Mouse (Mus musculus): ENCODE measurements around the gene Lsm11. TPM values are rescaled to one million over a fixed set of nuclear protein-coding genes. Genes with fewer than 3 reads are reported as not detected.
A peak's percentile ranks its signal among the peaks of the same experiment; 100 is the strongest.

Gene Lsm11
- total RNA-seq, 2 experiments from 2014 or later, result 3.6 to 4.3 TPM

DNA sequence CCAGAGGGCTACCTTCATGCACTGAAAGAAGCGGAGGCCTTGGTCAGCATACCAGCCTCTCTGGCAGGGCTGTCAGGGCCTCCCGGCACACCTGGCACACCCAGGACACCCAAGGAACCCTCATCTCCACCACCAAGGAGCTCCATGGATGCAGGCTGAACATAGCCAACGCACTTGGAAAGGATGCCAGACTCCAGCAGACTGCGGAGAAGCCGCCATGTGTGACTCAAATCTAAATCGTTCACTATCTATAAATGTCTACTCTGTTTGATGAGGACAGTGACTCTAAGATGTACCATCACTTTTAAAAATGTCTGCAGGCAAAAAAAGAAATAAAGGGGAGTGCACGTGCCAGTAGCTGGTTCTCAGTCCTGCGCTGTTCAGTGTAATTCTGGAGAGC, 7.3 kb downstream of the Lsm11 start:
- DNase-seq (ENCODE audit: low spot score), result no peak
- intact Hi-C loops (cut with DNase I), result no loop called here

DNA sequence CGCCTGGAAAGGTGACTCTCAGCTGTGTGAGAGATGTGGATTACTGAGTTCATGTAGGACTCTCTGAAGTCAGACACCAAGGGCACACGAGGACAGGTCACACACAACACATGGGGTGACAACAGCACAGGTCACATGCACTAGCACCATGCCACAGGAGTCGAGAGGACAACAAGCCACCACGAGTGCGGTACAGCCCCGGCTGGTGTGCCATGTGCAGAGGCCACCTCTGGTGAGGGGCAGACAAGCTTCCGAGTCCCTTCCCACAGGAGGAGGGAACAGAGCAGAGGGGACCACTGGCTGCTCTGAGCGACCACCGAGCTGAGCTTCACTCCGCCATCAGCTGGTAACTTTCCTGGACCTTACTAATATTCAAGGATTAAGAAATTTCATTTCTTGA, 12.0 kb downstream of the Lsm11 start:
- no peak for DNase-seq (ENCODE audit: low spot score)
- intact Hi-C loops (cut with DNase I), result no loop called here

DNA sequence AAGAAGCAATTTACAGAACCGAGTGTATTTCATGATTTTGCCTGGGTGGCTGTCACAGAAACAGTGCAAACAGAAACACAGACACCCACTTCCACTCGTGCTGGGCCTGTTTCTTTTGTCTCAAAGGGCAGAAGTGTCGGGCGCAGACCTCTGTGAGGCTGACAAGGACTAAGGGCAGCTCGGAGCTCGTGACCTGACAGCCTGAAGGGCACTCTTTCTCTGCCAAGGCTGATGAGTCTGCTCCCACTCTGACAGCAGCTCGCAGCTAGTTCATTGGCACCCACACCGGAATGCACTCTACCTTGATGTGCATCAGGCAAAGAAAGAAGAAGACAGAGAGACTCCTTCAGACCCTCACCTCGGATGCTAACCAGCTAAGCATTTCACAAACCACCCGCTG, 15.2 kb downstream of the Lsm11 start:
- intact Hi-C loops (cut with DNase I), result loop anchor here (5.0 kb wide), 1 partner anchor 1342 kb away; no protein-coding TSS in a partner anchor
- no peak for DNase-seq (ENCODE audit: low spot score)

GRCm38 (mm10) chr11:45927456-45927855, 17.3 kb downstream of the Lsm11 start:
- intact Hi-C loops (cut with DNase I), result loop anchor here (5.0 kb wide), 1 partner anchor 1340 kb away; no protein-coding TSS in a partner anchor
- DNase-seq (ENCODE audit: low spot score), result no peak

GRCm38 (mm10) chr11:45926640-45927082, 18.1 kb downstream of the Lsm11 start:
- peak; percentile 43 for DNase-seq (ENCODE audit: low spot score)
- intact Hi-C loops (cut with DNase I), result loop anchor here (5.0 kb wide), 1 partner anchor 1339 kb away; no protein-coding TSS in a partner anchor

DNA sequence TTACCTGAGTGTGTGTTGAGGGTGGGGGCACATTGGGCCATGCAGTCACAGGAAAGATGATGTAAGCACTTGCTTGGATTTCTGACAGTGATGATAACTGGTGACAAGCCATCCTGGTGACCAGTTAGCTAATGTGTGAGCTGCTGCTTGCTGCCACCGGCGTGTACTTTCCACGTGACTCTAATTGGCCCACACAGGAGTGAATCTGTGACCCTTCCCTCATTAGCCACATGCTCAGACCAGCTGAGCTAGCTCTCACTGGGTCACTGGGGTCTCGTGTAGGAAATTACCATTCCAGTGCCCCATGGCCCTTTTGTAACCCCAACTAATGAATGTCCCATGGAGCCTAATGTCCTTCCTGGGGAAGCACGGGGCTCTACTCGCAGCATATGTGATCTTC, 19.3 kb downstream of the Lsm11 start:
- intact Hi-C loops (cut with DNase I), result loop anchor here (5.0 kb wide), 1 partner anchor 1338 kb away; no protein-coding TSS in a partner anchor
- no peak for DNase-seq (ENCODE audit: low spot score)

DNA sequence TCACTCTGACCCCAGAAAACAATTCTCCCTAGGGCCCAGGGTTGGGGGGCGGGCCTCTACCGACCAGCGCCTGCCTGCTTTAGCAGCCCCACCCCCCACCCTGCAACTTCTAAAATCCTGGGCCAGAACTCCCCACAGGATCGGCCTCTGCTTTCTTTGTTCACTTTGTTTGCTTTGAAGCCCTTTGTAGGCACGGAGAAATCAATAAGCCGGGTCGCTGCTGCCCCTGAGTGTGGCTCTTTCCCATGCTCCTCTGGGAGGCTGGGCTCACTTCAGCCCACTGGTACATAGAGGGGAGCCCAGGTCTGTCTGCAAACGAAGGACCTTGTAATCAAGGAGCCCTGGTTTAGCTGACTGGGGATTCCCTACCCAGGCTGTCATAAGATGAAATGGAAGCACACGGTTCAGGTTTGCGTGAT, 23.2 kb downstream of the Lsm11 start:
- DNase-seq (ENCODE audit: low spot score), result no peak
- intact Hi-C loops (cut with DNase I), result no loop called here

- intact Hi-C loops (cut with DNase I), result no loop called here
- no peak for DNase-seq (ENCODE audit: low spot score)
These were observed 23.7 kb downstream of the Lsm11 start for GRCm38 (mm10) chr11:45921026-45921425.

DNA sequence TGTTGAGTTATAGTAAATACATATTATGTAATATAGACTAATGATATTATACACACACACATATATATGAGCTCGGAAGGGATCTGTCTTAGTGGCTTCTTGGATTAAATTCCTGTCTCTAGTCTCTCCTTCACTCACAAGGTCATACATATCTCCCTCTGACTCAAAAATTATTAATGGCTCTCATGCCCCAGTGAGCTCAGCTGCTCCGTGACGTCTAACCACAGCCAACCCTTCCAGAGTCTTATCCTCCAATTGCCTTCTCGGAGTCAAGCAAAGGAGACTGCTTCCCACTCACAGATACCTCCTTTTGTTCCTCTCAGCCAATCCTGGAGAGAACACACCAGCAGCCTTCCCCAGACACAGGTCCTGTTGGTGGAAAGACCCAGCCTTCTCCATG, 25.9 kb downstream of the Lsm11 start:
- no peak for DNase-seq (ENCODE audit: low spot score)
- intact Hi-C loops (cut with DNase I), result no loop called here

GRCm38 (mm10) chr11:45918018-45918417, 26.7 kb downstream of the Lsm11 start:
- DNase-seq (ENCODE audit: low spot score), result no peak
- intact Hi-C loops (cut with DNase I), result no loop called here

DNA sequence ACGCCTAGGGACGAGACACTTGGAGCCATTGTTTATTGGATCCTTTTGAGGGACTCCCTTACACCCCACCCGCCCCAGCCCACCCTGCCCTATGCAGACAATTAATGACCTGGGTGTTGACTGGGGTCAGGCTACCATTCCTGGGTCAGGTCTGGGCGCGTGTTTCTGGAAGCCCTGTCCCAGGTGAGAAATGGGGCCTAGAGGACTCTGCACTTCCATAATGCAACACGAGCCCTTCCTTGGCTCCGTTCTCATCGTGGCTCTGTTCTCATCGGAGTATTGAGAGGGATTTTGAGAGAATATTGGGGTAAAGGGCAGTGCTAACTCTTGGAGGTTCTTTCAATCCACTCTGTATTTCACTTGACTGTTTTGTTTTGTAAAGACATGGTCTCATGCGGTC, 28.5 kb downstream of the Lsm11 start:
- intact Hi-C loops (cut with DNase I), result no loop called here
- DNase-seq (ENCODE audit: low spot score), result no peak

DNA sequence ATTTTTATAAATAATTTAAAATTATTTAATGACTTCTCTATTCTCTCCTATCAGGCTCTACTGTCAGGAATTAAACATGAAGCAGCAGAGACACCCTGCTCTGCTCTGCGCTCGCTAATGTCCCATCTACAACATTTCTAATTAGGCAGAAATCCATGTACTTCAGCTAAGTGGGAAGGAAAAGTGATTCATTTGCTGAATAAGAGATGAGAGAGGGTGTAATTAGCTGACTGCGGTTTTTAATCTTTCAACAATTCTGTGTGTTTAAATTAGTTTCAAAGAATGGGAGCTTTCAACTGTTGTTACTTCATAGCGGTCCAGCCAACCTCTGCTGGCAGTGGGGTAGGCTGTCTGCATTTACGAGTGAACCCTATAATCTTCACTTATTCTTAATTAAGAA, 34.0 kb downstream of the Lsm11 start:
- intact Hi-C loops (cut with DNase I), result no loop called here
- DNase-seq (ENCODE audit: low spot score), result no peak

- intact Hi-C loops (cut with DNase I), result no loop called here
- DNase-seq (ENCODE audit: low spot score), result no peak
These were observed 35.8 kb downstream of the Lsm11 start for GRCm38 (mm10) chr11:45908894-45909293.

- intact Hi-C loops (cut with DNase I), result no loop called here
These were observed 36.7 kb downstream of the Lsm11 start for GRCm38 (mm10) chr11:45908070-45908469.

DNA sequence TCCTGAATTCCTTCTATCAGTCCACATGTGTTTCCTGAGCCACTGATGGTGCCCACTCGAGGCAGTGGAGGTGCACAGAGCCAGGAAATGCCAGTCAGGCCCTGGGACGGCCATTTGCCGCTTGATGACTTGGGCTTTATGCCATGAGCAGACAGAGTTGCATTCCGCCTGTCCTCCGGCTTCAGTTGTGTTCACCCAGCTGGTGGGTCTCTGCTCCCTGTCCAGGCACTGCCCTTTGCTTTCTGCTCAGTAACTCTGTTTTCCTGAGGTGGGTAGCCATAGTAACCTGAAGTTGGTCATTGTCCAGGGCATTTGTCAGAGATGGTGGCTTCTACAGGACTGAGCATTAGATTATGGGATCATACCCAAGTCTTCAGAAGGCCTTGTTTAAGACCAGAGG, 37.4 kb downstream of the Lsm11 start:
- no peak for DNase-seq (ENCODE audit: low spot score)
- intact Hi-C loops (cut with DNase I), result no loop called here

More at GRCm38 (mm10) chr11:45908070-45908469, 36.7 kb downstream of the Lsm11 start:
- DNase-seq (ENCODE audit: low spot score), result no peak

DNA sequence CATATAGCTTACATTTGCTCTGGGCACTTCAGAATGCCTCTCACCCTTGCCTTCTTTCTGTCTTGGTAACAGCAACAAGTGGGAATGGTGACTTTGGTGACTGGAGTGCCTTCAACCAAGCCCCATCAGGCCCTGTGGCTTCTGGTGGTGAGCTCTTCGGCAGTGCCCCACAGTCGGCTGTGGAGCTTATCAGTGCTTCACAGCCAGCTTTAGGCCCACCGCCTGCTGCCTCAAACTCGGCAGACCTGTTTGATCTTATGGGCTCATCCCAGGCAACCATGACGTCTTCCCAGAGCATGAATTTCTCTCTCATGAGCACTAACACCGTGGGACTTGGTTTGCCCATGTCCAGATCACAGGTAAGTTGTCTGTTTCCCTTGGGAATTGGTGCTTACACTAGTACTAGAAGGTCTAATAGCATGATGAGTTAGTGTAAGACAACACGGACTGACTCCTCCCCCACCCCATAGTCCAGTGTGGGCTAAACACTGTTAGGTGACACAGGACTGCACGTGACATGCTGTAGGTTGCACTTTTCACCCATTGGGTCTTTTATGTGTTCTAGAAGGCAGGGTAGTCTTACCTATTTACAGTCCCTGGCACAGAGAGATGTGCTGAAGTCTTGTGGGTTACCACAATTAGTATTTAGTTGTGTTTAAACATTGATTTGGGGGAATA, 38.5 kb downstream of the Lsm11 start:
- no peak for DNase-seq (ENCODE audit: low spot score)
- intact Hi-C loops (cut with DNase I), result no loop called here

DNA sequence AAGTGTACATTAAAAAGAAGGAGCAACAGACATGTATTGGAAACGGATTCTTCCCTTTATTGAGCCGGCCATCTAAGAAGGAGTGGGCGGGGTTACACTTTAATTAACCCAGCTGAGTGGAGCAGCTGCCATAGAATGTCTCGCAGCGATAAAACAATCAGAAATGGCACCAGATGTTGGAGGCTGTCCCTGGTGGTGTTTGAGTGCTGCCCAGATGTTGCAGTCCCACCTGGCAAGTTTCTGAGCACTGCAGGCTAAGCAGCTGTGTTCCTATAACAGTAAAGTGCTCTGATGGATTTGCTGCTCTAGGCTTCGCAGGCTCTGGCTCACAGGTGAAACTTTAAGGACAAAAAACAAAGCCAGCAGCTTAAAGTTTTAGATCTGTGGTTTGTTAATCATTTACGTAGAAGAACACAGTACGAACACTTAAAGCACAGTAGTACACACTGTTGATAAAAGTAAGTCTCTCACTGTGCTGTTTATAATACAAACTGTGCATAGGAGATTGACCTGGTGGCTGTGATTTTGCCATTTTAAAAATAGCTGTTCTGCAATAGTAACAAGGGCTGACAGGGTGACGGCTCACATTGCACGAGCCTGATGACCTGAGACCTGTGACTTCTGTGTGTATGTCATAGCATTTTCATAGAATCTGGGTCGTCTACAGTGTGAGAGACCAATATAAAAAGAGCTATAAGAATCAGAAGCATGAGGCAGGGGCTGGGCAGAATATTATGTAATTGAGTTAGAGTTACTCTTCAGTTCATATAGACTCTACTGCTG, 44.3 kb downstream of the Lsm11 start:
- intact Hi-C loops (cut with DNase I), result no loop called here
- DNase-seq (ENCODE audit: low spot score), result no peak

GRCm38 (mm10) chr11:45897392-45897791, 47.3 kb downstream of the Lsm11 start:
- DNase-seq (ENCODE audit: low spot score), result no peak

DNA sequence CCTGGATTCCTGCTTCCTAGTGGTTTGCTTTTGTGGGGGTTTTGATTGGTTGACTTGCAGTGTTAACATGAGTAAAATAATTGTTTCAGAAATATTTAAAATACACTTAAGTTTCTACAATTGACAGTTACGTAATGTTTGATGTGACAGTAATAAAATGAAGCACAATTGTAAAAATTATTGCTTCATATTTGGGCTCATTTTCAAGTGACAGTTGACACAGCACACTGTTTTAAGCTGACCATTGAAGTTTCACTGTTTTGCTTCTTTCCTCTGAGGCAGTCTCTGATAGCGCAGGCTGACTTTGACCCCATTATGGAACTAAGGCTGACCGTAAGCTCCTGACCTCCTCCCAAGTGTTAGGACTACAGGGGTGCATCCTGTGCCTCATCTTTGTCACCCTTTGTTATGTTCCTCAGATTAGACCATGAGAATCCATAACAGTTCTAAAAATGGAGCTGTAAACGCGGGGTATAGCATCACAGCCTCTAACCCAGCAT, 51.8 kb downstream of the Lsm11 start:
- no peak for DNase-seq (ENCODE audit: low spot score)
- intact Hi-C loops (cut with DNase I), result no loop called here

More at GRCm38 (mm10) chr11:45897392-45897791, 47.3 kb downstream of the Lsm11 start:
- intact Hi-C loops (cut with DNase I), result no loop called here

- DNase-seq (ENCODE audit: low spot score), result no peak
- intact Hi-C loops (cut with DNase I), result no loop called here
These were observed 54.3 kb downstream of the Lsm11 start for GRCm38 (mm10) chr11:45890423-45890822.

DNA sequence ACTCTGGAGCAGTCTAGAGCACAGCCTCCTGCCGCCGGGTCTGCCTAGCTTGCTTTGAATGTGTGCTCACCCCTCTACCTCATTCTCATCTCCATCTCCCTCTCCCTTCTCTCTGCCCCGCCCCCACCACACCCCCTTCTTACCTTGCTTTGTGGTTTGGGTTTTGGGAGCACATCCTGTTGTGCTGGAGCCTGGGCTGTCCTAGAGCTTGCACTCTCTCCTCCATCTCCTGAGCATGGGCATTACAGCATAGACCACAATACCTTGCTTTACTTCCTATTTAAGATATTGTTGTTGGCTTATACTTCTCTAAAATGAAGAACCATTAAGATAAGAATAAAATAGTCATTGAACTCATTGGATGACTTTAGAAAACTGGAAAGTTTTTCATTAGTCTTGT, 54.8 kb downstream of the Lsm11 start:
- DNase-seq (ENCODE audit: low spot score), result no peak
- intact Hi-C loops (cut with DNase I), result loop anchor here (10.0 kb wide), 3 partner anchors 135 to 885 kb away; no protein-coding TSS in a partner anchor

Measured in heart, postnatal 25 days (tissue).